Mouse (Mus musculus) heart, adult 2 months (tissue): ENCODE measurements around the gene Nceh1. TPM values are rescaled to one million over a fixed set of nuclear protein-coding genes. Genes with fewer than 3 reads are reported as not detected.
A peak's percentile ranks its signal among the peaks of the same experiment; 100 is the strongest.

Experiments used
- DNase-seq, 2 experiments: peaks; one replicate each; pipeline ENCODE4 v3.0.0; 2021
- H3K27ac ChIP-seq: fragments of 200-600 bp; 2 replicates; pipeline ENCODE4 v1.8.1; 2022
- H3K27me3 ChIP-seq: fragments of 200-500 bp; 2 replicates; pipeline ENCODE4 v1.6.1; 2012; ENCODE audit warnings: mild to moderate bottlenecking, low read length, inconsistent platforms, mixed read lengths; ENCODE audit not compliant: control insufficient read depth, insufficient read depth
- H3K36me3 ChIP-seq: fragments of 200-500 bp; 2 replicates; pipeline ENCODE4 v1.6.1; 2012; ENCODE audit warnings: low read length, inconsistent platforms; ENCODE audit not compliant: control insufficient read depth, insufficient read depth
- H3K4me1 ChIP-seq: fragments of 200-500 bp; 2 replicates; pipeline ENCODE4 v1.6.1; 2011; ENCODE audit warnings: low read length; ENCODE audit not compliant: control insufficient read depth, insufficient read depth
- H3K4me3 ChIP-seq: fragments of 200-600 bp; 2 replicates; pipeline ENCODE4 v1.8.1; 2022
- H3K79me2 ChIP-seq: fragments of 200-500 bp; replicated peaks from 2 replicates; pipeline ENCODE4 v1.6.1; 2012; ENCODE audit warnings: mild to moderate bottlenecking, inconsistent platforms, low read length, moderate library complexity, mixed read lengths; ENCODE audit not compliant: control insufficient read depth, insufficient read depth
- H3K9ac ChIP-seq: fragments of 200-500 bp; 2 replicates; pipeline ENCODE4 v1.6.1; 2012; ENCODE audit warnings: low read depth, mild to moderate bottlenecking, control low read depth, inconsistent platforms, low read length, mixed read lengths
- CTCF ChIP-seq: fragments of 200-600 bp; IDR thresholded peaks from 2 replicates; pipeline ENCODE4 v1.8.1; 2022; ENCODE audit warnings: antibody characterized with exemption, mild to moderate bottlenecking, moderate library complexity
- EP300 ChIP-seq: fragments of 200-500 bp; IDR thresholded peaks from 2 replicates; pipeline ENCODE4 v1.6.1; 2011; ENCODE audit warnings: low read depth, low read length, control low read depth; ENCODE audit not compliant: insufficient read depth
- POLR2A ChIP-seq: fragments of 200-500 bp; IDR thresholded peaks from 2 replicates; pipeline ENCODE4 v1.6.1; 2011; ENCODE audit warnings: mild to moderate bottlenecking, low read depth, low read length, control low read depth; ENCODE audit not compliant: insufficient read depth
- WGBS: fragments of 180-500 bp; shearing (Covaris S2); methylation state at CpG from one replicate; pipeline ENCODE4 v1.1.7; 2018; 5-methylcytosine and 5-hydroxymethylcytosine counted together
- intact Hi-C: fragments of 180-260 bp; cut with DNase I; formaldehyde crosslinking; loops from one replicate; pipeline ENCODE4 v1.15.1; 2025
- polyA plus RNA-seq: library from polyadenylated mRNA; depleted of rRNA; stranded (reverse); fragments of >200 nt; gene quantifications from 2 replicates; pipeline ENCODE4 v1.2.3, GENCODE M21; 2012
- total RNA-seq, 2 experiments: library from RNA; stranded (reverse); gene quantifications; 2 replicates each; pipeline ENCODE4 v1.2.3; 2021

Nceh1 gene
- total and polyA plus RNA-seq, 3 experiments = 81.3 to 233 (median 201) TPM

DNA sequence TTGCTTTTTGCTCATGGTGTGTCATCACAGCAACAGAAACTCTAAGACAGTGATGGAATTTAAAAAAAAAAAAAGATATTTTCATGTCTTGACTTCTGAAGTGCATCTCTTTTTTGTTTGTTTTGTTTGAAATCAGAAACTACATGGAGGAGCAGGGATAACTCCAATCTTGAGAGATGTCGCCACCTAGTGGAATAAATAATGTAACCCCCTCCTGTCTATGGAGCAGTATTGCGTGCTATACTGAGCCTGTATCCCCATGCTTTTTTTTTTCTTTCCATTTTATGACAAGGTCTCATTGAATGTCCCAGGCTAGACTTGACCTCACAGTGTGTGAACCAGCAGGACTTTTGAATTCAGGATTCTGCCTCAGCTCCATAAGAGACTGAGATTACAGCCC is 54.5 kb downstream of the Nceh1 start:
- H3K4me3 ChIP-seq = no peak overlapping the region
- peaks cover 9% of the 10 kb centered on the region for H3K4me1 ChIP-seq
- no peak overlapping the region for H3K9ac ChIP-seq
- H3K27ac ChIP-seq = peak overlapping the region; percentile 15; the same call in 1 of the 2 replicates
- DNase-seq = no peak
- WGBS = 4% methylated on average over 2 of the region's 2 CpGs
- no peaks in the 10 kb centered on the region for H3K79me2 ChIP-seq
- H3K36me3 ChIP-seq = peaks cover 4% of the 10 kb centered on the region; the same call in 1 of the 2 replicates
- TF ChIP-seq CTCF (peak; percentile 92), POLR2A (no peak)
- intact Hi-C loops = loop anchor here (1.0 to 5.0 kb wide), 2 partner anchors 55 to 170 kb away; partner anchors contain the start of gene Nceh1
- no peaks in the 10 kb centered on the region for H3K27me3 ChIP-seq

DNA sequence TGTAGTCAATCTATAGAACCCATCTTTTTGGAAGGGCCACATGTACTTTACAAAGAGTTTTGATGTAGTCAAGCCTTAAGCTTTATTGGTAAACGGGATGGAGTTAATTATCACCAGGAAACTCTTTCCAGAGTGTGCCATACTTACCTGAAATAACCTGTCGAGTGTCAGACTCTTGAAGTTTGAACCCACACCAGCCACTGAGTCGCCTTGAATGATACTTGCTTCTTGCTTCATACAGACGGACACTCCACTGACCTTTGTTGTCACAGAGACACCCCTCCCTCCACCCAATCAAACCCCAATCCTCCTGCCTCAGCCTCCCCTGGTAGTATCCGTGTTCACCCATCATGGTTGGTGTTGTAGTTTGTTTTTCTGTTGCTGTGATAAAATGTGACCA is 55.8 kb downstream of the Nceh1 start:
- H3K36me3 ChIP-seq = peaks cover 4% of the 10 kb centered on the region; the same call in 1 of the 2 replicates
- 74% methylated on average over 5 of the region's 5 CpGs for WGBS
- H3K27ac ChIP-seq = no peak overlapping the region
- no peak for DNase-seq
- H3K27me3 ChIP-seq = no peaks in the 10 kb centered on the region
- H3K4me3 ChIP-seq = no peak overlapping the region
- TF ChIP-seq EP300 = no peak
- no peak for TF ChIP-seq POLR2A
- no peak for TF ChIP-seq CTCF
- intact Hi-C loops = loop anchor here (5.0 kb wide), 1 partner anchor 171 kb away; no protein-coding TSS in a partner anchor
- H3K9ac ChIP-seq = no peak overlapping the region
- H3K79me2 ChIP-seq = no peaks in the 10 kb centered on the region
- peaks cover 8% of the 10 kb centered on the region for H3K4me1 ChIP-seq

DNA sequence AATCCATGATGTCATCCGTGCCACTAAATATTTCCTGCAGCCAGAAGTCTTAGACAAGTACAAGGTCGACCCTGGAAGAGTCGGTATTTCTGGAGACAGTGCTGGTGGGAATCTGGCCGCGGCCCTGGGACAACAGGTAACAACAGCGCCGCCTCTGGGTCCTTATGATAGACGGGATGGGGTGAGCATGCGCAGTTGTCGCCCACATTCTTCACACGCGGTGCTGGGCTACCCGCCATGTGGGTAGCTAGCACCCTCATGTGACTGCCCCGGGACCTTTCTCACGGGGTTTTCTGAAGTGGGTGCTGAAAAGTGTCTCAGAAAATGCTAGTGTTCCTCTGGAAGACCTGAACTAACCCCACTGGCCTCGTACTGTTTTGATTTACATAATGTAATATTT is 56.8 kb downstream of the Nceh1 start:
- Histone ChIP-seq H3K27ac (peak overlapping the region; percentile 64), H3K4me1 (peaks cover 2% of the 10 kb centered on the region; the same call in 1 of the 2 replicates), H3K4me3 (no peak overlapping the region), H3K9ac (no peak overlapping the region), H3K79me2 (no peaks in the 10 kb centered on the region), H3K27me3 (no peaks in the 10 kb centered on the region), H3K36me3 (no peaks in the 10 kb centered on the region; the same call in 1 of the 2 replicates)
- peak; percentile 74 to 82 for DNase-seq
- TF ChIP-seq POLR2A (no peak), CTCF (peak; percentile 59), EP300 (peak; percentile 96)
- intact Hi-C loops = loop anchor here (5.0 kb wide), 1 partner anchor 172 kb away; no protein-coding TSS in a partner anchor
- 66% methylated on average over 16 of the region's 16 CpGs for WGBS

- Histone ChIP-seq H3K9ac (no peak overlapping the region), H3K4me3 (no peak overlapping the region), H3K79me2 (no peaks in the 10 kb centered on the region), H3K4me1 (no peaks in the 10 kb centered on the region), H3K27me3 (no peaks in the 10 kb centered on the region), H3K36me3 (no peaks in the 10 kb centered on the region; the same call in 1 of the 2 replicates), H3K27ac (no peak overlapping the region)
- 90% methylated on average over 9 of the region's 9 CpGs for WGBS
- no peak for TF ChIP-seq EP300
- TF ChIP-seq POLR2A = no peak
- TF ChIP-seq CTCF = no peak
- intact Hi-C loops = no loop called here
- DNase-seq = no peak
Observed at GRCm38 (mm10) chr3:27241864-27242263, 59.1 kb downstream of the Nceh1 start.

DNA sequence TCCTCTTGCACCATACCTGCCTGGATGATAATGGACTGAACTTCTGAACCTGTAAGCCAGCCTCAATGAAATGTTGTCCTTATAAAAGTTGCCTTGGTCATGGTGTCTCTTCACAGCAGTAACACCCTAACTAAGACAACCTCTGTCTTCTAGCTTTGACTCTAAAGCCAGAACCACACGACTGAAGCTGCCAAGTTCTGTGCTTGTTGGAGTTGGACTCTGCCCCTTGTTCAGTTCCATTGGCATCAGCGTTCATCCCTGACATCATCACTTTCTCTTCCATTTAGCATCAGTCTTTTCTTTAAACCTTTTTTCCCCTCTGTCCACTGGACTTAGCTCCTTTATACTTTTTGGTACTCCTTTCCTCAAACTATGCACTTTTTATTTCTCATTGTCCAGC is 63.4 kb downstream of the Nceh1 start:
- Histone ChIP-seq H3K79me2 (no peaks in the 10 kb centered on the region), H3K4me1 (no peaks in the 10 kb centered on the region), H3K9ac (no peak overlapping the region), H3K36me3 (no peaks in the 10 kb centered on the region; the same call in 1 of the 2 replicates), H3K27me3 (no peaks in the 10 kb centered on the region), H3K27ac (no peak overlapping the region), H3K4me3 (no peak overlapping the region)
- no peak for DNase-seq
- TF ChIP-seq POLR2A = no peak
- no peak for TF ChIP-seq EP300
- no peak for TF ChIP-seq CTCF
- WGBS = 81% methylated on average over 2 of the region's 2 CpGs
- intact Hi-C loops = no loop called here

DNA sequence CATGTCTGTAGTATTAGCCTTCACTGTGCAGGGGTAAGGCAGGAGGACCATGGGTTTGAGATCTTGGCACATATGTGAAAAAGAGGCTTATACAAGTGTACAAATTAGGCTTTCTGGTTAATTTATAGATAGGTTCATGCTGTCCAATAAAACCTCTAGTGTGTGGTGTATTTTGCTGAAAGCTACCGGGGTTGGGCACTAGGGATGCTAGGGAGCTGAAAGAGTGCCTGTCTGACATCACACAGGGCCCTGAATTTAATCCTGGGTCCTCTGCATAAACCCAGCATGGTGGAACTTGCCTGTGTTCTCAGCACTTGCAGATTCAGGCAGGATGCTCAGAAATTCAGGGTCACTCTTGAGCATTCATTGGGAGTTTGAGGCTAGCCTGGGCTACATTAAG is 65.0 kb downstream of the Nceh1 start:
- H3K79me2 ChIP-seq = no peaks in the 10 kb centered on the region
- H3K4me1 ChIP-seq = no peaks in the 10 kb centered on the region
- H3K36me3 ChIP-seq = no peaks in the 10 kb centered on the region; the same call in 1 of the 2 replicates
- H3K9ac ChIP-seq = no peak overlapping the region
- no peak for DNase-seq
- H3K27ac ChIP-seq = no peak overlapping the region
- intact Hi-C loops = no loop called here
- H3K4me3 ChIP-seq = no peak overlapping the region
- TF ChIP-seq EP300 (no peak), CTCF (no peak), POLR2A (no peak)
- 78% methylated on average over 1 of the region's 1 CpGs for WGBS
- H3K27me3 ChIP-seq = no peaks in the 10 kb centered on the region
